Mouse (Mus musculus) ovary, postnatal 36 days (tissue): ENCODE measurements around the gene Cnnm3.

Experiments used
- DNase-seq: peaks from one replicate; pipeline ENCODE4 v3.0.0; 2022; ENCODE audit warnings: low spot score, mixed read lengths

The Cnnm3 gene

DNA sequence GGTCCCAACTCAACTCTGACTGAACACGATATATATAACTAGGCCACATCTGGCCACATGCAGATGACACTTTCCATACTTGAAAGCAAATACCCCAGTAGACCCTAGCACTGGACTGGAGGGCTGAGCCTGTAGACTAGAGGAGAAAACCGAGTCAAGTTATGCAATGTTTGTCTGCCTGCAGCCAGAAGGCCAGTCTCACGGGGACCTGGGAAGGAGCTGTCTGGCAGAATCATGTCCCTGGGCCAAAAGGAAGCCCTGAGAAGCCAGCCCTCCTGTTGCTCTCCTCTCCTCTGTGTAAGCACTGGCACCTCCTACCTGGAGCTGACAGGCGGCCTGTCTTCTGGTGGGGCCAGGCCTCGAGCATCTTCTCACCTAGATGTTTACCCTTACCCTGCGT is 63.7 kb downstream of the Cnnm3 start:
- no peak for DNase-seq

GRCm38 (mm10) chr1:36576991-36577675 is 65.5 kb downstream of the Cnnm3 start:
- no peak for DNase-seq
